Mouse (Mus musculus): ENCODE results near the gene 2610318N02Rik. TPM values are rescaled to one million over a fixed set of nuclear protein-coding genes. Genes with fewer than 3 reads are reported as not detected.

2610318N02Rik gene
- polyA plus RNA-seq, 1 experiment from 2014 or later, result 182 TPM

GRCm38 (mm10) chr16:17086669-17087193 lies 38.2 kb downstream of the 2610318N02Rik start:
- Histone ChIP-seq H3K4me1 (no peaks in the 10 kb centered on the region), H3K36me3 (peaks cover 100% of the 10 kb centered on the region), H3K9me3 (replicated peaks) (no peaks in the 10 kb centered on the region), H3K27ac (no peak overlapping the region), H3K27me3 (ENCODE audit: low read depth, poor library complexity, severe bottlenecking) (no peaks in the 10 kb centered on the region), H3K4me3 (no peak overlapping the region)
- no peak for DNase-seq (ENCODE audit: low spot score)
- 85% methylated on average over 13 of the region's 13 CpGs for WGBS

- H3K36me3 ChIP-seq, result peaks cover 100% of the 10 kb centered on the region
- no peaks in the 10 kb centered on the region for H3K27me3 ChIP-seq (ENCODE audit: low read depth, poor library complexity, severe bottlenecking)
- DNase-seq (ENCODE audit: low spot score), result no peak
- no peaks in the 10 kb centered on the region for H3K4me1 ChIP-seq
- no peaks in the 10 kb centered on the region for H3K9me3 ChIP-seq (replicated peaks)
- WGBS, result 90% methylated on average over 3 of the region's 3 CpGs
- H3K4me3 ChIP-seq, result no peak overlapping the region
- no peak overlapping the region for H3K27ac ChIP-seq
Observed at GRCm38 (mm10) chr16:17086241-17086640, 38.7 kb downstream of the 2610318N02Rik start.

GRCm38 (mm10) chr16:17085636-17086035 lies 39.3 kb downstream of the 2610318N02Rik start:
- DNase-seq (ENCODE audit: low spot score), result no peak
- H3K27ac ChIP-seq, result no peak overlapping the region
- no peaks in the 10 kb centered on the region for H3K4me1 ChIP-seq
- no peaks in the 10 kb centered on the region for H3K9me3 ChIP-seq (replicated peaks)
- peaks cover 99% of the 10 kb centered on the region for H3K36me3 ChIP-seq
- H3K4me3 ChIP-seq, result no peak overlapping the region
- no peaks in the 10 kb centered on the region for H3K27me3 ChIP-seq (ENCODE audit: low read depth, poor library complexity, severe bottlenecking)
- 97% methylated on average over 4 of the region's 4 CpGs for WGBS

GRCm38 (mm10) chr16:17082121-17082792 lies 42.7 kb downstream of the 2610318N02Rik start:
- peaks cover 97% of the 10 kb centered on the region for H3K36me3 ChIP-seq
- no peaks in the 10 kb centered on the region for H3K27me3 ChIP-seq (ENCODE audit: low read depth, poor library complexity, severe bottlenecking)
- H3K4me3 ChIP-seq, result no peak overlapping the region
- 90% methylated on average over 6 of the region's 6 CpGs for WGBS
- no peaks in the 10 kb centered on the region for H3K4me1 ChIP-seq
- H3K9me3 ChIP-seq (replicated peaks), result no peaks in the 10 kb centered on the region
- no peak overlapping the region for H3K27ac ChIP-seq
- DNase-seq (ENCODE audit: low spot score), result no peak

GRCm38 (mm10) chr16:17078101-17078500 lies 46.9 kb downstream of the 2610318N02Rik start:
- DNase-seq (ENCODE audit: low spot score), result no peak
- no peaks in the 10 kb centered on the region for H3K4me1 ChIP-seq
- no peaks in the 10 kb centered on the region for H3K27me3 ChIP-seq (ENCODE audit: low read depth, poor library complexity, severe bottlenecking)
- peaks cover 96% of the 10 kb centered on the region for H3K36me3 ChIP-seq
- H3K4me3 ChIP-seq, result no peak overlapping the region
- WGBS, result 94% methylated on average over 7 of the region's 7 CpGs
- no peaks in the 10 kb centered on the region for H3K9me3 ChIP-seq (replicated peaks)
- H3K27ac ChIP-seq, result no peak overlapping the region

- 0 out of 2 replicates have a peak, but pooled peaks cover under 1% of the 10 kb centered on the region for H3K4me1 ChIP-seq
- no peak for DNase-seq (ENCODE audit: low spot score)
- no peak overlapping the region for H3K27ac ChIP-seq
- peaks cover 94% of the 10 kb centered on the region for H3K36me3 ChIP-seq
- H3K27me3 ChIP-seq (ENCODE audit: low read depth, poor library complexity, severe bottlenecking), result no peaks in the 10 kb centered on the region
- no peaks in the 10 kb centered on the region for H3K9me3 ChIP-seq (replicated peaks)
- no peak overlapping the region for H3K4me3 ChIP-seq
Observed at GRCm38 (mm10) chr16:17076869-17077268, 48.1 kb downstream of the 2610318N02Rik start.

GRCm38 (mm10) chr16:17076301-17076700 lies 48.7 kb downstream of the 2610318N02Rik start:
- H3K27me3 ChIP-seq (ENCODE audit: low read depth, poor library complexity, severe bottlenecking), result no peaks in the 10 kb centered on the region
- H3K9me3 ChIP-seq (replicated peaks), result no peaks in the 10 kb centered on the region
- H3K4me3 ChIP-seq, result no peak overlapping the region
- H3K27ac ChIP-seq, result no peak overlapping the region
- DNase-seq (ENCODE audit: low spot score), result no peak
- 99% methylated on average over 2 of the region's 2 CpGs for WGBS
- peaks cover 92% of the 10 kb centered on the region for H3K36me3 ChIP-seq
- H3K4me1 ChIP-seq, result peaks cover 4% of the 10 kb centered on the region

GRCm38 (mm10) chr16:17073000-17073399 lies 52.0 kb downstream of the 2610318N02Rik start:
- H3K36me3 ChIP-seq, result peaks cover 67% of the 10 kb centered on the region

GRCm38 (mm10) chr16:17070716-17071115 lies 54.3 kb downstream of the 2610318N02Rik start:
- Histone ChIP-seq H3K9me3 (replicated peaks) (no peaks in the 10 kb centered on the region), H3K36me3 (peaks cover 44% of the 10 kb centered on the region), H3K27ac (peak overlapping the region; percentile 98), H3K27me3 (ENCODE audit: low read depth, poor library complexity, severe bottlenecking) (no peaks in the 10 kb centered on the region), H3K4me1 (peaks cover 19% of the 10 kb centered on the region), H3K4me3 (peak overlapping the region; percentile 91)
- DNase-seq (ENCODE audit: low spot score), result peak; percentile 47
- WGBS, result 58% methylated on average over 6 of the region's 6 CpGs

More at GRCm38 (mm10) chr16:17073000-17073399, 52.0 kb downstream of the 2610318N02Rik start:
- DNase-seq (ENCODE audit: low spot score), result no peak
- Histone ChIP-seq H3K27ac (no peak overlapping the region), H3K9me3 (replicated peaks) (no peaks in the 10 kb centered on the region), H3K4me1 (peaks cover 19% of the 10 kb centered on the region), H3K27me3 (ENCODE audit: low read depth, poor library complexity, severe bottlenecking) (no peaks in the 10 kb centered on the region), H3K4me3 (no peak overlapping the region)
- 92% methylated on average over 7 of the region's 7 CpGs for WGBS

GRCm38 (mm10) chr16:17069511-17070443 lies 55.2 kb downstream of the 2610318N02Rik start, which contains the start of gene Ypel1:
TSS of gene Ypel1 (plus strand) at chr16:17069696.
- H3K9me3 ChIP-seq (replicated peaks), result no peaks in the 10 kb centered on the region
- H3K4me3 ChIP-seq, result peak within 1 kb of the TSS; percentile 91
- DNase-seq (ENCODE audit: low spot score), result peak; percentile 95
- H3K4me1 ChIP-seq, result peaks cover 19% of the 10 kb centered on the region
- peaks cover 34% of the 10 kb centered on the region for H3K36me3 ChIP-seq
- WGBS, result under 1% methylated on average over 76 of the region's 76 CpGs
- no peaks in the 10 kb centered on the region for H3K27me3 ChIP-seq (ENCODE audit: low read depth, poor library complexity, severe bottlenecking)
- H3K27ac ChIP-seq, result peak within 1 kb of the TSS; percentile 98

- 93% methylated on average over 2 of the region's 2 CpGs for WGBS
- Histone ChIP-seq H3K4me1 (peaks cover 19% of the 10 kb centered on the region), H3K27ac (no peak overlapping the region)
Observed at GRCm38 (mm10) chr16:17067552-17067951, 57.4 kb downstream of the 2610318N02Rik start.

More at GRCm38 (mm10) chr16:17067552-17067951, 57.4 kb downstream of the 2610318N02Rik start:
- no peaks in the 10 kb centered on the region for H3K9me3 ChIP-seq (replicated peaks)
- DNase-seq (ENCODE audit: low spot score), result no peak
- H3K27me3 ChIP-seq (ENCODE audit: low read depth, poor library complexity, severe bottlenecking), result no peaks in the 10 kb centered on the region
- H3K4me3 ChIP-seq, result no peak overlapping the region
- peaks cover 14% of the 10 kb centered on the region for H3K36me3 ChIP-seq
